Mouse (Mus musculus) E14TG2a.4 (cell line): ENCODE data around the gene Cpeb4.

ENCODE experiments used
- CTCF ChIP-seq: conservative IDR thresholded peaks from 2 replicates; pipeline ENCODE4 v1.5.1; 2014; ENCODE audit warnings: low read length
- NANOG ChIP-seq: IDR thresholded peaks from 2 replicates; pipeline ENCODE4 v1.6.1; 2014; ENCODE audit warnings: borderline replicate concordance, low read length, mixed read lengths

- TF ChIP-seq CTCF (no peak), NANOG (no peak)
Observed at GRCm38 (mm10) chr11:31870285-31871010, 1.6 kb upstream of the Cpeb4 start.
